Mouse (Mus musculus) embryonic fibroblast, embryonic 13.5 days (primary cell): ENCODE data around the gene Tnn. TPM values are rescaled to one million over a fixed set of nuclear protein-coding genes. Genes with fewer than 3 reads are reported as not detected.

ENCODE experiments used
- H3K27ac ChIP-seq: 2 replicates; pipeline ENCODE4 v1.5.1; 2012; ENCODE audit warnings: low read length, control low read depth, inconsistent platforms; ENCODE audit not compliant: insufficient read depth
- H3K4me1 ChIP-seq: 2 replicates; pipeline ENCODE4 v1.6.1; 2011; ENCODE audit warnings: low read length; ENCODE audit not compliant: control insufficient read depth, insufficient read depth
- H3K4me3 ChIP-seq: 2 replicates; pipeline ENCODE4 v1.5.1; 2011; ENCODE audit warnings: mild to moderate bottlenecking, control low read depth, low read length; ENCODE audit not compliant: insufficient read depth
- CTCF ChIP-seq: IDR thresholded peaks from 2 replicates; pipeline ENCODE4 v1.5.1; 2011; ENCODE audit warnings: mild to moderate bottlenecking, control low read depth, low read length, moderate library complexity, borderline replicate concordance; ENCODE audit not compliant: insufficient read depth
- POLR2A ChIP-seq: IDR thresholded peaks from 2 replicates; pipeline ENCODE4 v1.6.1; 2011; ENCODE audit warnings: low read depth, mild to moderate bottlenecking, control low read depth, low read length, moderate library complexity
- polyA plus RNA-seq: library from polyadenylated mRNA; stranded (reverse); fragments of >200 nt; gene quantifications from 2 replicates; pipeline ENCODE4 v1.2.4, GENCODE M21; 2011; ENCODE audit warnings: low read depth; ENCODE audit not compliant: missing spikeins, insufficient read length

Gene Tnn
- polyA plus RNA-seq, 1 experiment, result 79.4 TPM

DNA sequence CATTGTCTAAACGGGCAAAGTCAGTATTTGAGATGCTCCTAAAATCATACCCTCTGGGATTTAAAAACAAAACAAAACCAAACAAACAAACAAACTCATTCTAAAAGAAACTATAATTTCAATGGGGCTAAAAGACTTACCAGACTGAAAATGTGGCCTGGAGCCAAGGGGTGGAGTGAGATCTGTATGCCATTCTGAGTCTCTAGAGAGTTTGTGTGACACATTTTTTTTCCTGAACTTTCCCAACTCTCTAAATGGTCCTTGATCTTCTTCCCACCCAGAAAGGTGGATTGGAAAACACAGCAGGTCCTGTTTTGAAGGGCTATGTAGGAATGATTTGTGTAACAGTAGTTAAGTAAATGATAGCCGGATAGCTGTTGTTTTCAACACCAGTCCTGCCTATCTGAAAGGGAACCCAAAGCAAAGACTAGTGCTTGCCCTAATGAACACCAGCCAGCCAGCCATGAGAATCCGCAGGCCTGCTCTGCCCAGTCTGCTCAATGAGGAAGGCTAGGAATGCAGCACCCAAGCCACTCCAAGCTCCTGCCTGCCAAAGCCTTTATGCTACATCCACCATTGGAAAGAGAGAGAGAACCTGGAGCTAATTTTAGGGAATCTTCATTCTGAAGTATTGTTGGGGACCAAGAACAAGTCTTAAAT, 108.2 kb downstream of the Tnn start:
- Histone ChIP-seq H3K27ac (no peak overlapping the region), H3K4me3 (peak overlapping the region; percentile 47), H3K4me1 (no peaks in the 10 kb centered on the region)
- TF ChIP-seq POLR2A, result no peak
- TF ChIP-seq CTCF, result no peak

DNA sequence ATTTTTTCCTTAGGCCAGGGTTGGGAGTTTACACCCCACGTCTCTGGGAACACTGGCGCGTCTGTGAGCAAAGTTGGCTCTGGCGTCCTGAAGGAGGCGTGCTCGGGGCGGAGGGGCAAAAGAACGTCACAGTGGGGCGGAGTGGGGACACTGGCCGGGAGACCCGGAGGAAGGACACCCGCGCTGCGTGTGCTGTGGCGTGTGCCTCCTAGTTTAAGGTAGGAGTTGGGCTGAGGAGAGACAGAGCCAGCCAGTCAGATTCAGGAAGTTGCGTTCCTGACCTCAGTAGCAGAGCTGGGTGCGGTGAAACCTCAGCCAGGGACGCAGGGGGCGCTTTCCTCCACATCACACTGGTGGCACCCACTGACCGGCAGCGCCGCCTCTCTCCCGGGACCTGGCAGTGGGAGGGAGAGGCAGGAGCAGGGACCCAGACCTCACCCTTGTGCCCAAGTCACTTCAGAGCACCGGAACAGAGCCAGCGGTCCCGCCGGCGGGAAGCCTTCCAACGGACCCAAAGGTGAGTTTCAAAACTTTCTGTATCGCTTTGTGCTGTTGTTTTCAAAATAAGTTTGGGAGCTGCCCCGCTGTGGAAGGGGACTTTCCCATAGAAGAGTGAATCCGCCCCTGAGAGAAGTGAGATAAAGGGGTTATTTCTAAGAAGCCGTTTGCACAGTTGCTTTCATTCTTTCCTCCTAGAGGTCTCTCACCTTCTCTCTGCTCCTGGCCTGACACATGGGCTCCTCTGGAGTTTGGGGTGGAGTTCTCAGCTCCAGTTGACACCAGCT, 109.0 kb downstream of the Tnn start, which contains the start of gene 4930523C07Rik:
4930523C07Rik (plus strand) TSS at position 146 of the 785 bp plus-strand sequence.
- Histone ChIP-seq H3K4me1 (no peaks in the 10 kb centered on the region), H3K4me3 (peak within 1 kb of the TSS; percentile 47), H3K27ac (no peak within 1 kb of the TSS)
- peak; percentile 62; the same call in 1 of the 2 replicates for TF ChIP-seq CTCF
- TF ChIP-seq POLR2A, result peak; percentile 76

DNA sequence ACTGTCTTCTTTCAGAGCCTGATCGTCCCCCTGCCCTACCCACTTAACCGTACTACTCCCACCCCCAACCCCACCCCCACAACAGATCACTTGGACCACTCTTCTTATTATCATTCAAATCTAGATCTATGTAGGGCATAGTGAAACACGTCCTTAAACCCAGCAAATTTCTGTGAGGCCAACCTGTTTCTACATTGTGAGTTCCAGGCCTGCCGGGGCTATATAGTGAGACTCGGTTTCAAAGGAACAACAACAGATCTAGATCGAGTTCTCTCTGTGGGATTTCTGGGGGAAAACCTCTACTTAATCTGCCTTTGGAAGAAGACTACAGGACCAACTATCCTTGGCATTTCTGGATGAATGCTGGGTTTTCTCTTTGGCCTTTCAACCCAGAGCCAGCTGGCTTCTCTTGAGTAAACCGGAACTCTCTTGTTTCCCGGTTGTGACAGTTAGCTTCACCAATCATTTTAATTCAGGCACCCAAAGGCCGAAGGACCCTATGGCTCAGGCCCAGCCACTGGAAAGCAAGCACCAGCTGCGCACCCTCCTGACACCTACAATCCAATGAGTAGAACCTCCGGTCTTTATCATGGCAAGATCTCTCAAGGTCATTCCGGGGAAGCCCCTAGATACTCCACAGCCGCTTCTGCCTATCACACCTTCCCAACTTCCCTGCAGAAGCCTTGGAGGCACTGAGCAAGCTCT, 110.0 kb downstream of the Tnn start:
- no peak overlapping the region for H3K4me3 ChIP-seq
- H3K4me1 ChIP-seq, result no peaks in the 10 kb centered on the region
- TF ChIP-seq POLR2A, result no peak
- no peak for TF ChIP-seq CTCF
- H3K27ac ChIP-seq, result no peak overlapping the region

DNA sequence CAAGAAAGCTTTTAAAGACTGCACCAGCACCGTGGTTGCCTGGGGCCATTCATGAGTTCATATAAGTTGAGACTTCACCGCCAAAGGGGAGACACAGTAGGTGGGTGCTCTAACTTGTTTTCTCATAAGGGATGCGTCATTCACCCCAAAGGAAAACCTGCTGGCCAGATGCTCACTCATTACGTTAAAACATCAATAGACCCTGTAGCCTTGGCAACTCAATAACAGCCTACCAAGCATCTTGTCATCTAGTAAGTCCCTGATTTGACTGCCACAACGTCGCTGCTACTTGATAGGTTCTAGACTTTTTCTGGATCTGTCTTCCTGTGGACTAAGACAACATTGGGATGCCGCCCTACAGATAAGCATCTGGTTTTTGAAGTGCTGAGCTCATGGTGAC, 111.0 kb downstream of the Tnn start:
- Histone ChIP-seq H3K27ac (no peak overlapping the region), H3K4me1 (no peaks in the 10 kb centered on the region)
- TF ChIP-seq CTCF, result no peak
- no peak for TF ChIP-seq POLR2A

DNA sequence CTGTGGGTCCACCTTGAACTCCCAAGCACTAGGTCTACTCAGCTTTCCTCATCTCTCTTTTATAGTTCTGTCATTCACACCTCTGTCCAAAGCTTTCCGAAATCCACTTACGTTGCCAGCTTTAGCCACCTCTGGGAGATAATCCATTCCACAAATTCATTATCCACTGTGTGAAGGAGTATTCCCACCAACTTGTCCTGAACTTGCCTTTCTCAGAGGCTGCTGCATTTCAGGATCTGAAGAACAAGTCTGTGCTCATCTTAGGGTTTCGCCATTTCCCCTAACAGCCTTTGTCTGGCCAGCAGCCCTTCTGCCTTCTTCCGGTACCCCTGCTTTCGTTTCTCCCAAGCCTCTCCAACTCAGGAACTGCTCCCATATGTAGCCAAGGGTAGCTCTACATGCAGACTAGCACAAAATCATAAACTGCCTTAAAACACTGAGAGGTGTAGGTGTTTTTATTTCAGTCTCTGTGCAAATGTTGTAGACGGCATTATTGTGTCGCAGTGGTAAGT, 112.1 kb downstream of the Tnn start:
- Histone ChIP-seq H3K4me1 (no peaks in the 10 kb centered on the region), H3K4me3 (no peak overlapping the region), H3K27ac (no peak overlapping the region)
- no peak for TF ChIP-seq POLR2A
- no peak for TF ChIP-seq CTCF

More for the DNA sequence above, 111.0 kb downstream of the Tnn start:
- no peak overlapping the region for H3K4me3 ChIP-seq

DNA sequence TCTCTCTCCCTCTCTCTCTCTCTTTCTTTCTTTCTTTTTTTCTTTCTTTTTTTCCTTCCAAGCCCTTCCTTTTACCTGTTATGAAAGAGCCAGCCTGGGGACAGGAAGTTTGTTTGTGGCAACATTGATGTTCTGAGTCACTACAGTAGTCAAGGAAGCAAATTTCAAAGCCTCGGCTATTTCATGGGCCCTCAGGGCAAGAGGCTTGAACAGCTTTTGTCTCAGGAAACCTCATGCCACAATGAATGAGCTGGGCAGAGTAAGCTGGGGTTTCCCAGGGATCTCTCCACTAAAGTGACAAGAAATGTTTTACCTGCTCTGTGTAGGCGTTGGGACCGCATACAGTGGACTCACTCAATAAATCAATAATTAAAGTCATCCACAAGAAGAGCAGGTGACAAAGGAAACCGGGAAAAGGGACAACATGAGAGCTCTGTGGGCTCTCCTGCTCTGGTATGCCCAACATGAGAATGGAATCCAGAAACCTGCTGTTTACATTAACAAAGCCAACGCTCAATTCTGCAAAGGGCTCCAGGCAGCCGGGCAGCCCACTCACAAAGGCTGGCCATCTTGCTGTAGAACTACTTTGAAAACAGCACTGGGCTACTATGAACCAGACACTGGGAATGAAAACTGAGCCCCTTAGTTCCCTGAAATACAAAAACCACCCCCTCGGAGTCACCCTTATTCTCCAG, 113.3 kb downstream of the Tnn start:
- no peaks in the 10 kb centered on the region for H3K4me1 ChIP-seq
- no peak overlapping the region for H3K27ac ChIP-seq
- no peak for TF ChIP-seq CTCF
- TF ChIP-seq POLR2A, result no peak
- no peak overlapping the region for H3K4me3 ChIP-seq

DNA sequence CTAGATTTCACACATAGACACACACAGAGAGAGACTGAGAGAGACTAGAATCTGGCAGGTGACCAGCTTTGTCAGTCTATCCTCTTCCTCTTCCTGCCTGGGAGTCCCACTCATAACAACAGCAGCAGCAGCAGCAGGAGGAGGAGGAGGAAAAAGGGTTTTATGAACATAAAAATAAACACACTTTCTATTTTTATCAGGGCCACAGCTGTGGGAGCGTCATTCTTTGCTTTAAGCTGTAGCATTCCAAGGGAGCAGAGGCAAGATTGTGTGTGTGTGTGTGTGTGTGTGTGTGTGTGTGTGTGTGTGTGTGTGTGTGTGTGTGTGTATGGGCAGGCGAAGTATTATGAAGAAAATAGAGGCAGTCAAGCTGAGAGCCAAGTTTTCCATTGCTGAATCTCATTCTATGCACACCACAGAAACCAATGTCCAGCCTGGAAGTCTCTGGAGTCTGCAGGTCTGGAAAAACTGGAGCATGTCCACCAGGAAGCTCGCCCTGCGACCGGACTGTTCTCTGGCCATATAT, 116.3 kb downstream of the Tnn start:
- TF ChIP-seq CTCF (no peak), POLR2A (no peak)
- H3K4me1 ChIP-seq, result no peaks in the 10 kb centered on the region
- no peak overlapping the region for H3K27ac ChIP-seq
- H3K4me3 ChIP-seq, result no peak overlapping the region

DNA sequence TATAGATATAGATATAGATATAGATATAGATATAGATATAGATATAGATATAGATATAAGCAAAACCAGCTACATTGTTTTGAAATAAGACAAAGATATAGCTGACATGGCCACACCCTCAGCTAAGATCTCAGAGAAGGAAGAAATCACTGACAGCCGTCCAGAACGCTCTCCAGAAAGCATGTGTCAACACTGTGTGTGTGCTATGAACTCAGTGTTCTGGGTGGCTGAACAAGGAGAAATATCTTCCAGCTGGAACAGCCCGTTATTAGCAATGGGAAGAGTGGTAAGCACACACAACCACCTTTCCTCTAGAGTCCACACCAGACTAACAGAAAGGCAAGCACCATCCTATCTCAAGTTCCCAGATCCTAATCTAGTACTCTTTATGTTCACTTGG, 117.8 kb downstream of the Tnn start:
- Histone ChIP-seq H3K4me3 (no peak overlapping the region), H3K4me1 (no peaks in the 10 kb centered on the region), H3K27ac (no peak overlapping the region)
- TF ChIP-seq POLR2A (no peak), CTCF (no peak)

Other genes with a start within 250 kb of the Tnn start
- gene 4930523C07Rik, start 109.2 kb downstream of the Tnn start, polyA plus RNA-seq, result 7.8 and 10.4 TPM in 2 replicates
- gene Mrps14, start 41.6 kb upstream of the Tnn start, polyA plus RNA-seq, result 58.4 and 63.3 TPM in 2 replicates
- gene Cacybp, start 59.3 kb upstream of the Tnn start, polyA plus RNA-seq, result 130 and 138 TPM in 2 replicates